16 mouse cellular contexts compared by ENCODE assay signal in genomic region chr17:78994931-78995820, GRCm38 (mm10). TPM values are rescaled to one million over a fixed set of nuclear protein-coding genes. Genes with fewer than 3 reads are reported as not detected.
DNase-seq lines count a peak whose midpoint lies in the region; ATAC-seq and TF ChIP-seq lines count a peak whose summit lies in the region.
"Had no signal": no experiment of that assay in that cellular context is flagged by ENCODE, and none has a peak within 500 bp of the region (broad histone marks: within the 10 kb centered on the region; RNA-seq: fewer than 3 reads in every experiment).

No protein-coding gene starts in this region.

- H3K27me3 ChIP-seq in heart, embryonic 16.5 days (ENCODE audit: control insufficient read depth, insufficient read depth, low read length) = no peaks in the 10 kb centered on the region
- no peaks in the 10 kb centered on the region for H3K27me3 ChIP-seq in heart, embryonic 10.5 days (ENCODE audit: insufficient read depth, poor library complexity, severe bottlenecking)
- no peaks in the 10 kb centered on the region for H3K27me3 ChIP-seq in lung, embryonic 14.5 days (ENCODE audit: insufficient read depth, low read length)
- no peaks in the 10 kb centered on the region for H3K27me3 ChIP-seq in hindbrain, embryonic 10.5 days (ENCODE audit: insufficient read depth, poor library complexity, severe bottlenecking)
- H3K27me3 ChIP-seq: embryonic facial prominence, embryonic 15.5 days; forebrain, embryonic 15.5 days; limb, embryonic 15.5 days; midbrain, embryonic 15.5 days had no signal

- no peak overlapping the region for H3K4me2 ChIP-seq in heart, embryonic 16.5 days (ENCODE audit: low read depth, low read length)
- no peak overlapping the region for H3K4me2 ChIP-seq in lung, embryonic 14.5 days
- H3K4me2 ChIP-seq: embryonic facial prominence, embryonic 15.5 days; forebrain, embryonic 15.5 days; limb, embryonic 15.5 days; midbrain, embryonic 15.5 days had no signal

- no peak for ATAC-seq in heart, embryonic 16.5 days (replicated peaks; ENCODE audit: extremely low read depth, insufficient read depth, low FRiP score)
- ATAC-seq in lung, embryonic 14.5 days (ENCODE audit: insufficient read depth) = no peak
- ATAC-seq in common myeloid progenitor, adult 5-6 weeks (replicated peaks; ENCODE audit: low read depth, poor library complexity, severe bottlenecking) = peak; percentile 31; the same call in 1 of the 2 replicates
- ATAC-seq: forebrain, embryonic 15.5 days; midbrain, embryonic 15.5 days had no signal

- peaks cover 16% of the 10 kb centered on the region for H3K4me1 ChIP-seq in heart, embryonic 16.5 days (ENCODE audit: control insufficient read depth, insufficient read depth, low read length)
- peaks cover 4% of the 10 kb centered on the region; the same call in 1 of the 2 replicates for H3K4me1 ChIP-seq in heart, embryonic 10.5 days
- no peaks in the 10 kb centered on the region for H3K4me1 ChIP-seq in lung, embryonic 14.5 days (ENCODE audit: insufficient read depth)
- H3K4me1 ChIP-seq in hindbrain, embryonic 10.5 days (replicated peaks) = no peaks in the 10 kb centered on the region
- H3K4me1 ChIP-seq: embryonic facial prominence, embryonic 15.5 days; midbrain, embryonic 15.5 days had no signal

- no peak for DNase-seq in heart, embryonic 10.5 days (ENCODE audit: low spot score)
- peak; percentile 18 for DNase-seq in lung, embryonic 14.5 days
- DNase-seq in lung, postnatal 14 days = no peak
- peak; percentile 52 to 78 for DNase-seq in natural killer cell, adult 2 months (ENCODE audit: low spot score in 2 of 2)
- no peak for DNase-seq in hindbrain, embryonic 10.5 days (ENCODE audit: low spot score)
- DNase-seq in MN1 (ENCODE audit: low spot score) = no peak
- DNase-seq: cerebellum, postnatal 14 days; gastrocnemius, postnatal 14 days; layer of hippocampus, postnatal 36 days; thymus, adult 2 months had no signal

- H3K9me3 ChIP-seq in heart, embryonic 16.5 days (replicated peaks; ENCODE audit: control insufficient read depth, low read length) = no peaks in the 10 kb centered on the region
- H3K9me3 ChIP-seq in heart, embryonic 10.5 days = no peaks in the 10 kb centered on the region
- H3K9me3 ChIP-seq in lung, embryonic 14.5 days (ENCODE audit: low read depth, low read length) = no peaks in the 10 kb centered on the region
- H3K9me3 ChIP-seq in hindbrain, embryonic 10.5 days = no peaks in the 10 kb centered on the region
- H3K9me3 ChIP-seq: embryonic facial prominence, embryonic 15.5 days; forebrain, embryonic 15.5 days; limb, embryonic 15.5 days; midbrain, embryonic 15.5 days had no signal

- no peak overlapping the region for H3K9ac ChIP-seq in heart, embryonic 16.5 days (ENCODE audit: low read length)
- H3K9ac ChIP-seq in lung, embryonic 14.5 days = no peak overlapping the region
- H3K9ac ChIP-seq: embryonic facial prominence, embryonic 15.5 days; forebrain, embryonic 15.5 days; limb, embryonic 15.5 days; midbrain, embryonic 15.5 days had no signal

- no peak for TF ChIP-seq CTCF in lung, embryonic 14.5 days (IDR thresholded peaks at IDR 0.05; ENCODE audit: low read depth)

- H3K4me3 ChIP-seq in heart, embryonic 16.5 days (ENCODE audit: low read length) = no peak overlapping the region
- no peak overlapping the region for H3K4me3 ChIP-seq in heart, embryonic 10.5 days
- no peak overlapping the region for H3K4me3 ChIP-seq in lung, embryonic 14.5 days (ENCODE audit: low read depth, low read length)
- no peak overlapping the region for H3K4me3 ChIP-seq in hindbrain, embryonic 10.5 days
- H3K4me3 ChIP-seq: embryonic facial prominence, embryonic 15.5 days; forebrain, embryonic 15.5 days; limb, embryonic 15.5 days; midbrain, embryonic 15.5 days had no signal

- no peaks in the 10 kb centered on the region for H3K36me3 ChIP-seq in heart, embryonic 16.5 days (ENCODE audit: control insufficient read depth, insufficient read depth)
- no peaks in the 10 kb centered on the region for H3K36me3 ChIP-seq in heart, embryonic 10.5 days
- H3K36me3 ChIP-seq in lung, embryonic 14.5 days (ENCODE audit: insufficient read depth) = no peaks in the 10 kb centered on the region
- H3K36me3 ChIP-seq in hindbrain, embryonic 10.5 days = 0 out of 2 replicates have a peak, but pooled peaks cover 2% of the 10 kb centered on the region
- H3K36me3 ChIP-seq: embryonic facial prominence, embryonic 15.5 days; forebrain, embryonic 15.5 days; limb, embryonic 15.5 days; midbrain, embryonic 15.5 days had no signal

- WGBS in heart, embryonic 16.5 days = 57% methylated on average over 9 of the region's 9 CpGs
- WGBS in heart, embryonic 10.5 days = 78% methylated on average over 9 of the region's 9 CpGs
- WGBS in lung, embryonic 14.5 days = 51% methylated on average over 9 of the region's 9 CpGs
- 82% methylated on average over 9 of the region's 9 CpGs for WGBS in hindbrain, embryonic 10.5 days

- peak overlapping the region; percentile 25; the same call in 1 of the 2 replicates for H3K27ac ChIP-seq in heart, embryonic 16.5 days (ENCODE audit: low read length)
- no peak overlapping the region for H3K27ac ChIP-seq in heart, embryonic 10.5 days
- H3K27ac ChIP-seq in lung, embryonic 14.5 days (ENCODE audit: low read depth) = no peak overlapping the region
- no peak overlapping the region for H3K27ac ChIP-seq in hindbrain, embryonic 10.5 days
- H3K27ac ChIP-seq: embryonic facial prominence, embryonic 15.5 days; forebrain, embryonic 15.5 days; limb, embryonic 15.5 days; midbrain, embryonic 15.5 days had no signal

RNA-seq across cellular contexts. Expression of gene Prkd3, which starts 25.4 kb away (rescaled TPM):
- polyA plus RNA-seq in heart, embryonic 16.5 days (2015; fragmentation: Nextera tagmentation; extraction: Ambion mirVana) = 23.1 and 24.0 TPM in 2 replicates
- polyA plus RNA-seq in heart, embryonic 10.5 days (2016; fragmentation: Nextera tagmentation; extraction: Ambion mirVana) = 32.3 and 32.8 TPM in 2 replicates
- 52.4 and 52.6 TPM in 2 replicates for polyA plus RNA-seq in lung, embryonic 14.5 days (2014; fragmentation: Nextera tagmentation; extraction: Ambion mirVana)
- 47.2 and 48.6 TPM in 2 replicates for total RNA-seq in common myeloid progenitor, adult 5-6 weeks (2017)
- polyA plus RNA-seq in hindbrain, embryonic 10.5 days (2016; fragmentation: Nextera tagmentation; extraction: Ambion mirVana) = 34.4 and 42.7 TPM in 2 replicates

RNA-seq across cellular contexts. Expression of gene Qpct, which starts 56.5 kb away (rescaled TPM):
- polyA plus RNA-seq in heart, embryonic 16.5 days (2015; fragmentation: Nextera tagmentation; extraction: Ambion mirVana) = 18.6 and 24.8 TPM in 2 replicates
- 13.3 and 25.5 TPM in 2 replicates for polyA plus RNA-seq in heart, embryonic 10.5 days (2016; fragmentation: Nextera tagmentation; extraction: Ambion mirVana)
- polyA plus RNA-seq in lung, embryonic 14.5 days (2014; fragmentation: Nextera tagmentation; extraction: Ambion mirVana) = 8.0 and 8.9 TPM in 2 replicates
- 0.29 and 1.3 TPM in 2 replicates for total RNA-seq in common myeloid progenitor, adult 5-6 weeks (2017)
- 4.6 and 5.1 TPM in 2 replicates for polyA plus RNA-seq in hindbrain, embryonic 10.5 days (2016; fragmentation: Nextera tagmentation; extraction: Ambion mirVana)

RNA-seq across cellular contexts. Expression of gene Ndufaf7, which starts 58.2 kb away (rescaled TPM):
- polyA plus RNA-seq in heart, embryonic 16.5 days (2015; fragmentation: Nextera tagmentation; extraction: Ambion mirVana) = 63.5 and 66.1 TPM in 2 replicates
- 62.8 and 71.3 TPM in 2 replicates for polyA plus RNA-seq in heart, embryonic 10.5 days (2016; fragmentation: Nextera tagmentation; extraction: Ambion mirVana)
- 57.6 and 59.3 TPM in 2 replicates for polyA plus RNA-seq in lung, embryonic 14.5 days (2014; fragmentation: Nextera tagmentation; extraction: Ambion mirVana)
- total RNA-seq in common myeloid progenitor, adult 5-6 weeks (2017) = 42.6 and 44.0 TPM in 2 replicates
- 46.6 and 58.2 TPM in 2 replicates for polyA plus RNA-seq in hindbrain, embryonic 10.5 days (2016; fragmentation: Nextera tagmentation; extraction: Ambion mirVana)

RNA-seq across cellular contexts. Expression of gene Cebpz, which starts 58.3 kb away (rescaled TPM):
- 25.3 and 29.8 TPM in 2 replicates for polyA plus RNA-seq in heart, embryonic 16.5 days (2015; fragmentation: Nextera tagmentation; extraction: Ambion mirVana)
- 34.5 and 42.4 TPM in 2 replicates for polyA plus RNA-seq in heart, embryonic 10.5 days (2016; fragmentation: Nextera tagmentation; extraction: Ambion mirVana)
- 56.6 and 61.2 TPM in 2 replicates for polyA plus RNA-seq in lung, embryonic 14.5 days (2014; fragmentation: Nextera tagmentation; extraction: Ambion mirVana)
- total RNA-seq in common myeloid progenitor, adult 5-6 weeks (2017) = 145 and 168 TPM in 2 replicates
- 39.5 and 50.2 TPM in 2 replicates for polyA plus RNA-seq in hindbrain, embryonic 10.5 days (2016; fragmentation: Nextera tagmentation; extraction: Ambion mirVana)

Comparison
In these comparisons a context has a peak if more than half of its experiments do, and no peak if none do; other contexts are left out.
1. DNase-seq: peak in lung, embryonic 14.5 days (single experiment) and natural killer cell, adult 2 months (2 of 2); none in heart, embryonic 10.5 days (single experiment), lung, postnatal 14 days (single experiment), hindbrain, embryonic 10.5 days (single experiment) and MN1 (single experiment).